Mouse (Mus musculus): ENCODE results near the gene Spocd1.

Gene Spocd1

GRCm38 (mm10) chr4:129974285-129974684 is 45.2 kb downstream of the Spocd1 start:
- no peak for DNase-seq (ENCODE audit: low spot score)

DNA sequence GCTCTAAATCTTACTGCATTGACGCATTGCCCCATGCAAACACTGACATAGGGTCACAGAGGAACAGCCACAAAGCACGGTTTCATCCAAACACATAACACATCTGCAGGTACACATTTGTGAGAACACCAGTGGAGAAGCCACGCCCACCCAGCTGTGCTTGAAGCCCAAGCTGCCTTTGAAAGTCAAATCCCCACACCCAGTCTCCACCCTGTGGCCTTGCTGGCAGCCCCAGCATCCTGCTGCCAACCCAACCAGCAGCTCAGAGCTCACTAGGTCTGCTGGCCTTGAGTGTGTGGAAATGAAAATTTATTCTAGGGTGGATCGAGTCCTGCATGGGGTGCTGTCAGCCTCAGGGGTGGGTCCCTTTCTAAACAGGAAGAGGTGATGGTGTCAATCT is 48.2 kb downstream of the Spocd1 start:
- no peak for DNase-seq (ENCODE audit: low spot score)

DNA sequence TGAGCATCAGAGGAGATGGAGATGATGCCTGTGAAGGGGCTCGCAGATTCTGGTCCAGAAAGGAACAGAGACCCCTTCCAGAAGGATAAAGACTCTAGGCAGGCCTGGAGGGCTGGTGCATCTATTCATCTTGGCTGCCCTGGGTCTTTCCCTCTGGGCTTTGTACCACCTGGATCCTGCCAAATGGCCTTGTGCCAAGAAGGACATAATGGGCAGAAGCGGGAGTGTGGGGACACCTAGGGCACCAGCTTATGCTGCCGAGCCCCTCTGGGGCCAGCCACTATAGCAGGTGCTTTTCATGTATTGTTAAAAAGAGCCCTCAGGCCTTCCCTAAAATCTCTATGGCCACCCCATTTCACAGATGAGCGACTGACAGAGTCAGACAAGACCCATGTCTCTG is 49.2 kb downstream of the Spocd1 start:
- DNase-seq (ENCODE audit: low spot score): no peak

DNA sequence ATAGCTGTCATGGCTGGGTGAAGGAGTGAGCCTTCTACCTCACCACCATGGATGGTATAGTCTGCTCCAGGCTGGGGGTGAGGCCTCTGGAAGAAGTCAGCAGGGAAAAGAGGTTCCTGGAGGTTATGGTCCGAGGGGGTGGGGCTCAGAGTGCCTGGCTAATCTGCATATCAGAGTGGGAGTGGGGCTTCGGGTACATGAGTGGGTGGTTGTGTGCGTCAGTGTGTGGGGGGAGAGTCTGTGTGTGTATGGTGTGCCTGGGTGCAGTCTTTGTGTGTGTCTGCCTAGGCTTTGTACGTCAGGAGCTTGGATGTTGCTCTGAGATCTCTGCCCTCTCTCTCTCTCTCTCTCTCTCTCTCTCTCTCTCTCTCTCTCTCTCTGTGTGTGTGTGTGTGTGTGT is 49.9 kb downstream of the Spocd1 start:
- DNase-seq (ENCODE audit: low spot score): no peak

DNA sequence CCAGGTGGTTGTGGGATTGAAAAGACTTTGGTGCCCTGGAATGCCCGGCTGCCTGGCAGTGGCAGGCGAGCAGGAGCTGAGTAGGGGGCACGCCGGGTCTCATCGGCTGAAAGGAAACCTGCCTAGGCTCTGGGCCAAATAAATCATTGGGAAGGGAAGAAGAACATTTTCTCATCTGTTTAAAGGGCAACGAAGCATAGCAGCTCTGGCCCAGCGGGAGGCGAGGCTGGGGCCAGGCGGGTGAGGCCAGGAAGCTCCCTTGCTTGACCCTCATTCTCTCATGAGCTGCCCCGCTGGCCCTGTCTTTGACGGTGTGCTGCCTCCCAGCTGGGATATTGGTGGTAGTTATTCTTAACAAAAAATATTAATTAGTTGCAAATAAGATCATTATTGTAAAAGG is 52.6 kb downstream of the Spocd1 start:
- DNase-seq (ENCODE audit: low spot score): no peak

GRCm38 (mm10) chr4:129983046-129983445 is 54.0 kb downstream of the Spocd1 start:
- DNase-seq (ENCODE audit: low spot score): no peak

GRCm38 (mm10) chr4:129983764-129984420 is 54.8 kb downstream of the Spocd1 start:
- peak; percentile 53 for DNase-seq (ENCODE audit: low spot score)

DNA sequence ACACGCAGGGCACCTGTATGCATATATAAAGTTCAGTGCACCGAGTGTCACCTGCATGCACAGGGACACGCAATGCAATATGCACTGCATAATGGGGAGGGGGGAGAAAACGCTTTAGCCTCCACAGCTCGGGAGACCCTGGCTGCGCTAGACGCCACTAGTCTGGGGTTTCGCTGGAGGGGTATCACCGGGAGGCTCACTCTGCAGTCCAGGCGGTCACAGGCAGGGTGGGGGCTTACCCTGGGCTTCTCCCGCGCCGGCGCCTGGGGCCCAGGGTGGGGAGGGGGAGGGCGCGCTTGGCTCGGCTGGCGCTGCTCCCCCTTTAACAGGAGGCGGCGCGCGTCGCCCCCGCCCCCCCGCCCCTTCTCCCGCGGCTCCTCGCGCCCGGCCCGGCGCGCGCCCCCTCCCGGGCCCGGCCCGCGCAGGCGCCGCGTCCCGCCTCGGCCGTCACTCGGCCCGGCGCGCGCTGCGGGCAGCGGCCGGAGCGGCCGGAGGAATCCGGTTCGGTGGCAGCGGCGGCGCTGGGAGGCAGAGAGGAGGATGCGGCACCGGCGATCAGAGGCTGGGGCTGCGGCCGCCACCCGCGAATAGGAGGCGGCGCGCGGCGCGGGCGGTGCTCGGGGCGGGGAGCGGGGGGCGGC is 55.5 kb downstream of the Spocd1 start, which contains the start of gene Adgrb2:
Adgrb2 (plus strand) TSS at position 450 of the 641 bp plus-strand sequence.
- DNase-seq (ENCODE audit: low spot score): no peak

DNA sequence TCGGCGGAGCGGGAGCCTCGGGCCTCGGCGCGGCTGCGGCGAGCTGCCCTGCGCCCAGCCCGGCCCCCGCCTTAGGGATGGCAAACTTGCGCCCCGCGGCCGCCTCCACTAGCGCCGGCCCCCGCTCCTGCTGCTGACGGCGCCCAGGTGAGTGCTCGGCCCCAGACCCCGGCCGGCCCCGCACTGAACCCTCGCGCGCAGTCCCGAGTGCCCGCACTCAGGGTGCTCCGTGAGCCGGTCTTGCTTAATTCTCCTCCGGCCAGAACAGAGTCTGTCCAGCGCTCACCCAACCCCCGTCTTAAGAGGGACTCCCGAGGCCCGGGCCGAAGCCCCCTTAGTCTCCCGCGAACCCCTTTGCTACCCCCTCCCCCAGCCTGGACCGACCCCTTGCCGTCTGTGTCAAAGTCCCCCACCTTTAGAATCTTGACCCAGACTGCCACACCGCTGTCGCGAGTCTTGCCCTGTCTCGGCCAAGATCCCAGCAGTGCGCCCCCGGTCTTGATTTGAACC is 56.2 kb downstream of the Spocd1 start:
- no peak for DNase-seq (ENCODE audit: low spot score)

GRCm38 (mm10) chr4:129985671-129986441 is 56.8 kb downstream of the Spocd1 start:
- peak; percentile 68 for DNase-seq (ENCODE audit: low spot score)

DNA sequence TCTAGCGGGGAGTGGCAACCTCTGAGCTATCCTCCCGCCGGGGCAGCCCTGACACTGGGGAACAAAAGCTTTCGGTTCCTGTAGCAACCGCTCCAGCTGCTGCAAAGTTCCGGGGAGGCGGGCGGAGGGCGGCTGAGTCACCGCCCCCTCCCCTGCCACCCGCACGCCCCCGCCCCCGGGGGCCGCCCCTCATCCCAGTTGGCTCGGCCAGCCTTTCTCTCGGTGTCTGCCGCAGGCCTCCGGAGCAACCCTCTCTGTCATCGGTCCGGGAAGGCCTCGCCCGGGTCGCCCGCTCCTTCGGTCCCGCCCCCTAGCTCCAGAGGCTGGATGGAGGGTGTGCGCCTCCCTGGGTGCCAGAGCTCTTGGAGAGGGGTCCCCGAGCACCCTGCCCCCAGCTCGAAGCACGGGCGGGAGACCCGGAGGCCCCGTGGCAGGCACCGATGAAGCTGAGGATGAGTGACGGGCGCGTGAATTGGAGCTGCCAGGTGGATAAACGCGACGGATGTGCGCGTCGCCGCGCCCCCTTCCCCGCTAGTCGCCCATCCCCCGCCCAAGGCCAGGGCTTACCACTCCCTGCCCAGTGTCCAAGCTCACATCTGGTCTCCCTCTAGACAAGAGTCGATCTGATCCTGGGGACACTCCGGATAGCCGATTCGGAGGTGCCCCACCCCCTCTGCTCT is 58.9 kb downstream of the Spocd1 start:
- no peak for DNase-seq (ENCODE audit: low spot score)

DNA sequence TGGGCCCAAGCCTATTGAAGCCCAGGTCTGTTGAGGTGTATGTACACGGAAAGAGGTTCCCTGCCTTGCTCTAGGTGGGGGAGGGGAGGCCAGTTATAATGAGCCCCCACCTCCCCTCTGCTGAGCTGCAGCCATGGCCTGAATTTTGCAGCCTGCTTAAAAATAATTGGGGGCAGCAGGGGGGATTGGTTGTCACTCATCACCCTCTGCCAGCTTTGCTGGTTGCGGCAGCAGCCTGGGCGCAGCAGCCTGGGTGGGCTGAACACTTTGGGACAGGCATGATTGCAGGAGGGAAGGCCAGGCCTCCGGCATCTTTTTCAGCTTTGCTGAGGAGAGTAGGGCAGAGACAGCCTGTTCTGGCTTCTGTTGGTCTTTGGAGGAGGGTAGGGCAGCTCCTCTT is 60.9 kb downstream of the Spocd1 start:
- DNase-seq (ENCODE audit: low spot score): no peak

GRCm38 (mm10) chr4:129992720-129993119 is 63.7 kb downstream of the Spocd1 start:
- no peak for DNase-seq (ENCODE audit: low spot score)

DNA sequence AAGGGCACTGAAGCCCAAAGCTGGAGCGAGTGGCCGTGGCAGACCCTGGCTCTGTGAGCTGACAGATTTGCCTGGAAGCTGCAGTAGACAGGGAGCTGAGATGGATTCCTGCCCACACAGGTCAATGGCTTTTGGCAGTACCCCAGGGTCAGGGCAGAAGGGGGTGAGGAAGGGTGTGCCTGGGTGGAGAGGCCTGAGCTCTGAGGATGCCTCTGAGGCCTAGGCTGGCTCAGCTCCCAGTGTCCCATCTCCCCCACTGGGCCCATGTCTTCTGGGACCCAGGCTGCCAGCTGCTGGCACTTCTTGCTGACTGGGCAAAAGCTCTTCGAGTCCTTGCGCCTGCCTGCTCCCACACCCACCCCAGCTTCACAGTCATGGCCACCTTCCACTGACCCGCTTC is 64.2 kb downstream of the Spocd1 start:
- no peak for DNase-seq (ENCODE audit: low spot score)

DNA sequence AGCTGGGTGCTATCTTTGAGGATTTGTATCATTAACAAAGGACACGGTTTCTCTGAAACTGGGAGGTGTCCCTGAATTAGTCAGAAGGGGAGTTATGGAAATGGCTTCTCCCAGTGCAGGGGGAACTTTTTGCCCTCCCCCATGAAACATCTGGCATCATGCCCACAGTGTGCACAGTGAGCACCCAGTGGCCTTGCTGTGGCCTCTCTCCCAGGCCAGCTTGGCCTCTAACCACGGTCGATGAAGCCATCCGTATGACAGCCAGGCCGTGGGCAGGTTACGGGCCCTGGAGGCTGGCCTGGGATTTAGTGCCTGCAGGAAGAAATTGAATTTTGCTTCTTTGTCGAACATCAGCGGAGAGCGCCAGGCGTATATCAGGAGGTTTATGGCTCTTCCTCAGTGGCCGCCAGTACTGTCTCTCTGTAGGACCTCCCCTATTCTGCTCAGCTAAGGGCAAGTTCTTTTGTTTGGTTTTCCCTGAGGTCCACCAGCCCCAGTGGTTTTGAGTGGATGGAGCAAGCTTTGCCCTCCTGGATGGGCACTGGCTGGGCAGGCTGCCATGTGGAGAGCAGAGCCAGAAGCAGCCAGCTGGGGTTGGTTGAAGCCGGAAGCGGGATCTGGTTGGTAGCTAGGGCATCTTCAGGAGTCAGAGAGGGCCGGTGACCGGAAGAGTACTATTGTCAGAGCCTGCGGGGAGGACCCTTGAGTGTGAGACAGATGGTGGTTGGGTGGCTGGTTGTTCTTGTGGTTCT is 65.1 kb downstream of the Spocd1 start:
- no peak for DNase-seq (ENCODE audit: low spot score)

GRCm38 (mm10) chr4:129994728-129995127 is 65.7 kb downstream of the Spocd1 start:
- DNase-seq (ENCODE audit: low spot score): no peak

DNA sequence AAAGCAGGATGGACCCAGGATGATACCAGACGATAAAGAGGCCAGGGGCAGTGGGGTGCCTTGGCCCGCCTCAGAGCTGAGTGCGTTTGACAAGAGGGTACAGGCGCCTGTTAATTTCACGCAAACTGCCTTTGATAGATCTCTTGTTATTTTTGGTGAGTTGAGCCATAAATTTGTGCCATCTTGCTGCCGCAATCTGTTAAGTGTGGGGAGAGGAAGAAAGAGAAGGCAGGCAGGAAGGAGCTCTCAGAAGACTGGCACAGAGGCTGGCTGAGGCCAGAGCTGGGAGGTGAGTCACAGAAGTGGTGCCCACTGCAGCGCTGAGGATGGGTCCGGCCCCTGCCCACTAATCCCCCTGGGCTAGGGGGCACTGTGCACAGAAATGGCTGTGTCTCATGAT is 66.2 kb downstream of the Spocd1 start:
- DNase-seq (ENCODE audit: low spot score): no peak

DNA sequence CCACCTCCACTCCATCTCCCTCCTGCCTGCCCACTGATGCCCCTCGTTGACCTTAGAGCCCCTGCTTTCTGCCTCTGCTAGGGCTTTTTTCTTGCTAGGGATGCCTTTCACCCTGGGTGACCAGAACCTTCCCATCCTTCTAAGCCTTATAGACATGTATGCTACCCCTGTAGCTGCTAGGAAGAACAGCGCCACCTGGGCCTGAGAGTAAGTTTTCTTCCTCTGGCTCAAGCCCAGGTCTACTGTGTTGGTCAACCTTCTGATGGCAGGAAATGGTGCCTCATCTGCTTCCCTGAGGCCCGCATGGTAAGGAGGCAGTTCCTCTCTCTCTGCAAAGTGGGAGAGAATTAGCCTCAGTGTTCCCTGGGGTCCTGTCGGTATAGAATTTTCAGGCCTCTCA is 67.0 kb downstream of the Spocd1 start:
- DNase-seq (ENCODE audit: low spot score): no peak

DNA sequence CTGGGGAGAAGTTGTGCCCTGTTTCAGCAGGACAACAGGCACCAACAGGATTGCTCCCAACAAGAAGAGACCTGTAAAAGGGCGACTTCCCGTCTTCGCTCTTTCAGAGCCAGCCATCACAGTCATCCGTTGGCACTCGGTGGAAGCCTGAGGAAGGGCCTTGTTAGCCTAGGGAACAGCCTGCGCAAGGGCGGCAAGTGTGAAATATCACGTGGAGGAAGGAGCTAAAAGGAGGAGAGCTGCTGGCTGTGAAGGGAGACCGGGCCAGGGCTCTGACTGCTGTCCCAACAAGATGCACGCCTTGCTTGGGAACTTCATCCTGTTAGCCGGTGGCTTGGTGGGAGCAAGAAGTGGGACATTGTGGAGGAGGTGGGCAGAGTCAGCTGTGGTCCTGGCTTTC is 69.1 kb downstream of the Spocd1 start:
- DNase-seq (ENCODE audit: low spot score): no peak

GRCm38 (mm10) chr4:130001710-130002109 is 72.7 kb downstream of the Spocd1 start:
- DNase-seq (ENCODE audit: low spot score): no peak

DNA sequence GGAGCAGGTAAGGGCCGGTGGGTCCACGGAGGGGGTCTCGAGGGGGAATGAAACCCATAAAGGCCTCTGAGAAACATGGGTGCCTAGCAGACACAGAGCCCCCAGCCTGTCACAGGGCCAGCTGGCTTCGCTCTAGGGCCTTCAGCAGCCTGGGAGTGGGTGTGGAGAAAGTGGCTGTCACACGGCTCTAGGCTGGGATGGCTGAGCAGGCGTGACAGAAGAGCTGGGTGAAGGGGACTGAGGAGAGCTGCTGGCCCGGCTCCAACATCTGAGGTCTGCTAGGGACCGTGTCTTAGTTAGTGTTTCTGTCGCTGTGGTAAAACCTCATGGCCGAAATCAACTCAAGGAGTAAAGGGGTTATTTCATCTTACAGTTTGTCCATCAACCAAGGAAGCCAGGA is 73.1 kb downstream of the Spocd1 start:
- no peak for DNase-seq (ENCODE audit: low spot score)

GRCm38 (mm10) chr4:130005593-130005992 is 76.5 kb downstream of the Spocd1 start:
- DNase-seq (ENCODE audit: low spot score): no peak

Measured in testis, postnatal 14 days (tissue).